Mouse (Mus musculus) heart, postnatal 0 days (tissue): ENCODE measurements around the gene Tmem198b.

Experiments
- CTCF ChIP-seq: IDR thresholded peaks from 2 replicates; pipeline ENCODE4 v1.5.1; 2016; ENCODE audit warnings: antibody characterized with exemption, control low read depth, low read depth
- EP300 ChIP-seq: IDR thresholded peaks from 2 replicates; pipeline ENCODE4 v1.6.1; 2016; ENCODE audit warnings: antibody characterized with exemption, low read depth

DNA sequence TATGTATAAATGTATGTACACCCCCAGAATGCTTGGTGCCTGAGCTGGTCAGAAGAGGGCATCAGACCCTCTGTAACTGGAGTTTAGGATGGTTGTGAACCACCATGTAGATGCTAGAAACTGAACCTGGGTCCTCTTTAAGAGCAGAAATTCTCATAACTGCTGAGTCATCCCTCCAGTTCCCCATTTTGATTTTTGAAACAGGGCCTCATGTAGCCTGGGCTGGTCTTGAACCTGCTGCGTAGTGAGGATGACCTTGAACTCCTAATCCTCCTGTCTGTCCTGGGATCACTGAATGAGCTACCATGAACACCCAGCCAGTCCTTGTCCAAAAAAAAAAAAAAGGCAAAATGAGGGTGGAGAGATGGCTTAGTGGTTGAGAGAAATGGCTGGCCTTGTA lies 10.9 kb downstream of the Tmem198b start:
- TF ChIP-seq EP300 (no peak), CTCF (no peak)
